Mouse (Mus musculus) forebrain, embryonic 10.5 days (tissue): ENCODE data around the gene Adamts20. TPM values are rescaled to one million over a fixed set of nuclear protein-coding genes. Genes with fewer than 3 reads are reported as not detected.
"Not testable (repeated sequence)": the region's sequence is repeated elsewhere in the genome, so short reads cannot be mapped to it uniquely, and the experiment has no call there.

Experiments used
- DNase-seq: peaks from one replicate; pipeline ENCODE4 v3.0.0-alpha.2; 2017; ENCODE audit warnings: low spot score; ENCODE audit errors: extremely low spot score
- H3K27ac ChIP-seq: fragments of 300-500 bp; sonication (generic); 2 replicates; pipeline ENCODE4 v1.5.1; 2016; ENCODE audit warnings: mild to moderate bottlenecking
- H3K27me3 ChIP-seq: fragments of 300-500 bp; sonication (generic); 2 replicates; pipeline ENCODE4 v1.6.1; 2016; ENCODE audit warnings: mild to moderate bottlenecking; ENCODE audit not compliant: poor library complexity, severe bottlenecking
- H3K36me3 ChIP-seq: fragments of 300-500 bp; sonication (generic); replicated peaks from 2 replicates; pipeline ENCODE4 v1.6.1; 2016; ENCODE audit warnings: mild to moderate bottlenecking, moderate library complexity
- H3K4me1 ChIP-seq: fragments of 300-500 bp; sonication (generic); 2 replicates; pipeline ENCODE4 v1.6.1; 2016
- H3K4me3 ChIP-seq: fragments of 300-500 bp; sonication (generic); 2 replicates; pipeline ENCODE4 v1.5.1; 2016; ENCODE audit warnings: mild to moderate bottlenecking, moderate library complexity
- H3K9me3 ChIP-seq: fragments of 300-500 bp; sonication (generic); 2 replicates; pipeline ENCODE4 v1.6.1; 2016; ENCODE audit warnings: mild to moderate bottlenecking, moderate library complexity
- WGBS: fragments of 180-500 bp; shearing (Covaris S2); methylation state at CpG from one replicate; pipeline ENCODE4 v1.1.7; 2016; 5-methylcytosine and 5-hydroxymethylcytosine counted together
- polyA plus RNA-seq: library from polyadenylated mRNA; unstranded; fragments of >200 nt; fragmentation: Nextera tagmentation; extraction: Ambion mirVana; gene quantifications from 2 replicates; pipeline ENCODE4 v1.2.1, GENCODE M21; 2016

Adamts20 gene
- polyA plus RNA-seq, 1 experiment from 2014 or later = 5.4 TPM

GRCm38 (mm10) chr15:94392737-94393136 lies 72.5 kb downstream of the Adamts20 start:
- peaks cover 20% of the 10 kb centered on the region for H3K36me3 ChIP-seq
- H3K4me3 ChIP-seq = no peak overlapping the region
- no peak for DNase-seq
- no peak overlapping the region for H3K27ac ChIP-seq
- H3K27me3 ChIP-seq = no peaks in the 10 kb centered on the region
- WGBS = 45% methylated on average over 7 of the region's 7 CpGs
- peaks cover 19% of the 10 kb centered on the region for H3K4me1 ChIP-seq
- no peaks in the 10 kb centered on the region for H3K9me3 ChIP-seq

GRCm38 (mm10) chr15:94390127-94390526 lies 75.1 kb downstream of the Adamts20 start:
- not testable (repeated sequence) for H3K27me3 ChIP-seq, DNase-seq, H3K4me3 ChIP-seq, H3K9me3 ChIP-seq, H3K27ac ChIP-seq
- H3K36me3 ChIP-seq = peaks cover 20% of the 10 kb centered on the region
- WGBS = 64% methylated on average over 2 of the region's 2 CpGs
- H3K4me1 ChIP-seq = peaks cover 19% of the 10 kb centered on the region

GRCm38 (mm10) chr15:94379425-94379824 lies 85.8 kb downstream of the Adamts20 start:
- Histone ChIP-seq H3K27ac (no peak overlapping the region), H3K36me3 (peaks cover 17% of the 10 kb centered on the region), H3K4me1 (no peaks in the 10 kb centered on the region), H3K27me3 (no peaks in the 10 kb centered on the region), H3K4me3 (no peak overlapping the region), H3K9me3 (no peaks in the 10 kb centered on the region)
- WGBS = 95% methylated on average over 7 of the region's 9 CpGs
- no peak for DNase-seq

- 89% methylated on average over 7 of the region's 7 CpGs for WGBS
- H3K4me3 ChIP-seq = no peak overlapping the region
- H3K36me3 ChIP-seq = peaks cover 12% of the 10 kb centered on the region
- no peak for DNase-seq
- no peaks in the 10 kb centered on the region for H3K27me3 ChIP-seq
- no peak overlapping the region for H3K27ac ChIP-seq
- no peaks in the 10 kb centered on the region for H3K4me1 ChIP-seq
- H3K9me3 ChIP-seq = no peaks in the 10 kb centered on the region
Observed at GRCm38 (mm10) chr15:94372548-94372947, 92.7 kb downstream of the Adamts20 start.

GRCm38 (mm10) chr15:94349052-94349451 lies 116.2 kb downstream of the Adamts20 start:
- Histone ChIP-seq H3K27me3 (no peaks in the 10 kb centered on the region), H3K4me3 (no peak overlapping the region), H3K27ac (no peak overlapping the region), H3K4me1 (no peaks in the 10 kb centered on the region), H3K36me3 (peaks cover 77% of the 10 kb centered on the region), H3K9me3 (peaks cover 4% of the 10 kb centered on the region; the same call in 1 of the 2 replicates)
- WGBS = 94% methylated on average over 18 of the region's 18 CpGs
- no peak for DNase-seq

GRCm38 (mm10) chr15:94344317-94344716 lies 120.9 kb downstream of the Adamts20 start:
- no peak for DNase-seq
- H3K27me3 ChIP-seq = no peaks in the 10 kb centered on the region
- no peak overlapping the region for H3K4me3 ChIP-seq
- peaks cover 4% of the 10 kb centered on the region; the same call in 1 of the 2 replicates for H3K9me3 ChIP-seq
- no peaks in the 10 kb centered on the region for H3K4me1 ChIP-seq
- no peak overlapping the region for H3K27ac ChIP-seq
- WGBS = 90% methylated on average over 5 of the region's 5 CpGs
- peaks cover 66% of the 10 kb centered on the region for H3K36me3 ChIP-seq

- Histone ChIP-seq H3K4me3 (no peak overlapping the region), H3K9me3 (peaks cover 4% of the 10 kb centered on the region; the same call in 1 of the 2 replicates), H3K27ac (no peak overlapping the region), H3K27me3 (no peaks in the 10 kb centered on the region), H3K36me3 (peaks cover 75% of the 10 kb centered on the region), H3K4me1 (no peaks in the 10 kb centered on the region)
- peak; percentile 55 for DNase-seq
- WGBS = 68% methylated on average over 10 of the region's 10 CpGs
Observed at GRCm38 (mm10) chr15:94342365-94342764, 122.9 kb downstream of the Adamts20 start.

DNA sequence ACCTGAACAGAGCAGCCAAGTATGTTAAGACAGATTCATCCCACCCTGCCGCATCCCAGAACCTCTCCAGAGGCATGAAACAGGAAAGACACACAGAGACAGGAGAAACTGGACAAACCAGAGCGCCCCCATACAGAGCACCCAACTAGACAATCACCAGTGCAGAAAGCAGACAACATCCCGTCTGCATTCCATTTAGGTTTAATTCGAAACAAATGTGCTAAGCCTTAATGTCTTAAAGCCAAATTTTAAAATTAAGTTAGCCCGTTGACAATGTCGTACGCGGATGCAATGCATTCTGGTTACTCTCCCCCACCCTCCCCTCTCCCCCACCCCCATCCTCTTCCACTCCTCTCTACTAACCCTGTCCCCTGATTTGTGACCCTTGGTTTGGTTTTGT lies 126.2 kb downstream of the Adamts20 start:
- peaks cover 53% of the 10 kb centered on the region for H3K36me3 ChIP-seq
- WGBS = 80% methylated on average over 8 of the region's 8 CpGs
- H3K4me1 ChIP-seq = no peaks in the 10 kb centered on the region
- no peak for DNase-seq
- H3K27me3 ChIP-seq = no peaks in the 10 kb centered on the region
- H3K27ac ChIP-seq = no peak overlapping the region
- no peak overlapping the region for H3K4me3 ChIP-seq
- no peaks in the 10 kb centered on the region for H3K9me3 ChIP-seq

DNA sequence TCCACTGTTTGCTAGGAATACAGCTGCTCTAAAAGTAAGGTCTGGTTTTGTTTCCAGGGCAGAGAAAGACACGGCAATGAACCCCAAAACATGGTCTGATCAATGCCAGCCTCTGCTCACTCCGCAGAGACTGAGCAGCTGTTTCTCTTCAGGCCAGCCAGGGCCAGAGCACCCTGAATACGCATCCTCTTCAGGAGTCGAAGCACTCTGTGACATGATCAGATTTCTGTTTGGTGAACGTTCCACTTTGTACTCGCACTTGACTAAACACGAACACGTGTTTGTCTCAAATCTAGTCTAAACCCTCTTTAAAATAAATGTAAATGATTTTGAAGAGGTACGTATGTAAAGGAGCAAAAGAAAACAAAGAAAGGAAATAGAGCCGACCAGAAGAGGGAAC lies 130.6 kb downstream of the Adamts20 start:
- WGBS = 69% methylated on average over 10 of the region's 10 CpGs
- H3K9me3 ChIP-seq = no peaks in the 10 kb centered on the region
- H3K27me3 ChIP-seq = no peaks in the 10 kb centered on the region
- peaks cover 45% of the 10 kb centered on the region for H3K36me3 ChIP-seq
- DNase-seq = no peak
- no peak overlapping the region for H3K4me3 ChIP-seq
- no peaks in the 10 kb centered on the region for H3K4me1 ChIP-seq
- H3K27ac ChIP-seq = no peak overlapping the region

- no peak overlapping the region for H3K4me3 ChIP-seq
- H3K27me3 ChIP-seq = no peaks in the 10 kb centered on the region
- no peaks in the 10 kb centered on the region for H3K9me3 ChIP-seq
- H3K4me1 ChIP-seq = no peaks in the 10 kb centered on the region
- H3K27ac ChIP-seq = no peak overlapping the region
- no peak for DNase-seq
- WGBS = 92% methylated on average over 5 of the region's 5 CpGs
- peaks cover 59% of the 10 kb centered on the region for H3K36me3 ChIP-seq
Observed at GRCm38 (mm10) chr15:94326626-94327025, 138.6 kb downstream of the Adamts20 start.

- Histone ChIP-seq H3K9me3 (no peaks in the 10 kb centered on the region), H3K4me3 (no peak overlapping the region), H3K27me3 (no peaks in the 10 kb centered on the region), H3K36me3 (peaks cover 56% of the 10 kb centered on the region), H3K4me1 (no peaks in the 10 kb centered on the region), H3K27ac (no peak overlapping the region)
- DNase-seq = no peak
- 88% methylated on average over 13 of the region's 13 CpGs for WGBS
Observed at GRCm38 (mm10) chr15:94325509-94326181, 139.6 kb downstream of the Adamts20 start.

DNA sequence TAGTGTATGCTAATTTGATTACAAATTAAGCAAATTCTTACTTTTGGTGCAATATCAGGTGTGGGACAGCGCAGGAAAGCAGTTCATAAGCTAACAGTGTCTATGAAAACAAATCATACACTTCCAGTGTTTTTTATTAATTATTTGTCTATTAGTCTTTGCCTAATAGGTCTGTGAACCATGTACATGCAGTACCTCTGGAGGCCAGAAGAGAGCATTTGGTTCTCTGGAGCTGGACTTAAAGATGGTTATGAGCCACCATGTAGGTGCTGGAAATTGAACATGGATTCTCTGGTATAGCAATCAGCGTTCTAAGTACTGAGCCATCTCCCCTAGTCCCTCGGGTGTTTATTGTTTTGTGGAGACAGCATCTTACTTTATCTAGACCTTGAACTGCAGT lies 149.0 kb downstream of the Adamts20 start:
- 0 out of 2 replicates have a peak, but pooled peaks cover 4% of the 10 kb centered on the region for H3K4me1 ChIP-seq
- 91% methylated on average over 3 of the region's 3 CpGs for WGBS
- DNase-seq = no peak
- H3K9me3 ChIP-seq = no peaks in the 10 kb centered on the region
- H3K27me3 ChIP-seq = no peaks in the 10 kb centered on the region
- no peaks in the 10 kb centered on the region for H3K36me3 ChIP-seq
- no peak overlapping the region for H3K27ac ChIP-seq
- no peak overlapping the region for H3K4me3 ChIP-seq

DNA sequence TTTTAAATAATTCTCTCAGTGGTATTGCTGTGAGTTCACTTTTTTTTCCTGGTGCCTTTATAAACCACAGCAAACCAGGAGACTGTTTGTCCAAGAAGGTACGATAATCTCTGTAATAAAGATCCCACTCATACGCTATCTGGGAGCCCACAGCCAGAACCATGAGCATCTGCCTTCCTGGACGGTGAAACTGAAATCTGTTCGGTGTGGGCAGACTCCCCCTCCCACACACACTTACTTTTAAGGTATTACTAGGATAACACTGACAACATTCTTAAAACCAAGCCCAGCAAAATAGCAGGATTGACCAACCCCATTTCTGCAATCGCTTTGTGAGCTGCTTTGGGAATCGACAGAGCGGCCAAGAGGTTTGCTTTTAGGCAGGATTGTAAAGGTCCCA lies 155.5 kb downstream of the Adamts20 start:
- no peaks in the 10 kb centered on the region for H3K4me1 ChIP-seq
- no peak for DNase-seq
- H3K27ac ChIP-seq = no peak overlapping the region
- H3K27me3 ChIP-seq = no peaks in the 10 kb centered on the region
- H3K4me3 ChIP-seq = no peak overlapping the region
- WGBS = 95% methylated on average over 7 of the region's 7 CpGs
- no peaks in the 10 kb centered on the region for H3K9me3 ChIP-seq
- no peaks in the 10 kb centered on the region for H3K36me3 ChIP-seq
